Mouse (Mus musculus) midbrain, embryonic 16.5 days (tissue): ENCODE measurements around the gene Hist1h4i. TPM values are rescaled to one million over a fixed set of nuclear protein-coding genes. Genes with fewer than 3 reads are reported as not detected.

ENCODE experiments used
- ATAC-seq: fragments of 200-750 bp; cut with Nextera tagmentation; 2 replicates; pipeline ENCODE4 v1.8.0; 2017; ENCODE audit warnings: moderate TSS enrichment
- H3K27ac ChIP-seq: fragments of 300-500 bp; sonication (generic); 2 replicates; pipeline ENCODE4 v1.5.1; 2014; ENCODE audit warnings: mild to moderate bottlenecking, low read length, mixed read lengths
- H3K27me3 ChIP-seq: fragments of 300-500 bp; sonication (generic); 2 replicates; pipeline ENCODE4 v1.6.1; 2014; ENCODE audit warnings: low read depth, low read length, mixed read lengths; ENCODE audit not compliant: control insufficient read depth, insufficient read depth
- H3K36me3 ChIP-seq: fragments of 300-500 bp; sonication (generic); 2 replicates; pipeline ENCODE4 v1.6.1; 2014; ENCODE audit warnings: mild to moderate bottlenecking, low read length, moderate library complexity, mixed read lengths; ENCODE audit not compliant: control insufficient read depth, insufficient read depth
- H3K4me1 ChIP-seq: fragments of 300-500 bp; sonication (generic); 2 replicates; pipeline ENCODE4 v1.6.1; 2014; ENCODE audit warnings: mild to moderate bottlenecking, low read length, mixed read lengths; ENCODE audit not compliant: control insufficient read depth, insufficient read depth
- H3K4me2 ChIP-seq: fragments of 300-500 bp; sonication (generic); 2 replicates; pipeline ENCODE4 v1.6.1; 2014; ENCODE audit warnings: mild to moderate bottlenecking, low read length, mixed read lengths
- H3K4me3 ChIP-seq: fragments of 300-500 bp; sonication (generic); 2 replicates; pipeline ENCODE4 v1.5.1; 2014; ENCODE audit warnings: low read depth, mild to moderate bottlenecking, low read length, moderate library complexity, mixed read lengths
- H3K9ac ChIP-seq: fragments of 300-500 bp; sonication (generic); 2 replicates; pipeline ENCODE4 v1.6.1; 2014; ENCODE audit warnings: low read depth, low read length, mixed read lengths
- H3K9me3 ChIP-seq: fragments of 300-500 bp; sonication (generic); replicated peaks from 2 replicates; pipeline ENCODE4 v1.6.1; 2014; ENCODE audit warnings: mild to moderate bottlenecking, low read length, mixed read lengths; ENCODE audit not compliant: control insufficient read depth, poor library complexity, severe bottlenecking
- WGBS: fragments of 180-500 bp; shearing (Covaris S2); extraction: QIAGEN DNeasy Blood & Tissue Kit; methylation state at CpG from one replicate; pipeline ENCODE4 v1.1.7; 2014; 5-methylcytosine and 5-hydroxymethylcytosine counted together
- polyA plus RNA-seq: library from polyadenylated mRNA; unstranded; fragments of >200 nt; fragmentation: Nextera tagmentation; extraction: Ambion mirVana; gene quantifications from 2 replicates; pipeline ENCODE4 v1.2.1, GENCODE M21; 2015

Hist1h4i gene
- polyA plus RNA-seq, 1 experiment from 2014 or later: 4.0 TPM

- H3K36me3 ChIP-seq: no peaks in the 10 kb centered on the region
- H3K4me3 ChIP-seq: no peak overlapping the region
- H3K4me1 ChIP-seq: peaks cover 11% of the 10 kb centered on the region
- no peak overlapping the region for H3K4me2 ChIP-seq
- ATAC-seq: no peak
- H3K9me3 ChIP-seq: no peaks in the 10 kb centered on the region
- no peaks in the 10 kb centered on the region for H3K27me3 ChIP-seq
- H3K9ac ChIP-seq: no peak overlapping the region
- no peak overlapping the region for H3K27ac ChIP-seq
- 30% methylated on average over 8 of the region's 8 CpGs for WGBS
Observed at GRCm38 (mm10) chr13:22029928-22030327, 11.2 kb downstream of the Hist1h4i start.

GRCm38 (mm10) chr13:22028673-22029460 is 12.3 kb downstream of the Hist1h4i start:
- Histone ChIP-seq H3K27ac (peak overlapping the region; percentile 71), H3K4me2 (peak overlapping the region; percentile 78), H3K9ac (peak overlapping the region; percentile 72), H3K27me3 (no peaks in the 10 kb centered on the region; the same call in 1 of the 2 replicates), H3K9me3 (no peaks in the 10 kb centered on the region), H3K4me3 (peak overlapping the region; percentile 64), H3K4me1 (peaks cover 5% of the 10 kb centered on the region; the same call in 1 of the 2 replicates), H3K36me3 (no peaks in the 10 kb centered on the region)
- ATAC-seq: peak; percentile 81
- under 1% methylated on average over 40 of the region's 40 CpGs for WGBS

GRCm38 (mm10) chr13:22026058-22027031 is 14.8 kb downstream of the Hist1h4i start:
- Histone ChIP-seq H3K4me2 (peak overlapping the region; percentile 56), H3K4me3 (peak overlapping the region; percentile 47), H3K36me3 (no peaks in the 10 kb centered on the region), H3K27ac (peak overlapping the region; percentile 43), H3K27me3 (peaks cover 3% of the 10 kb centered on the region; the same call in 1 of the 2 replicates), H3K9ac (peak overlapping the region; percentile 56), H3K4me1 (peaks cover 5% of the 10 kb centered on the region; the same call in 1 of the 2 replicates), H3K9me3 (no peaks in the 10 kb centered on the region)
- WGBS: 1% methylated on average over 35 of the region's 35 CpGs
- peak; percentile 68; the same call in 1 of the 2 replicates for ATAC-seq

- Histone ChIP-seq H3K4me3 (peak overlapping the region; percentile 10), H3K27ac (no peak overlapping the region), H3K4me1 (peaks cover 11% of the 10 kb centered on the region), H3K4me2 (peak overlapping the region; percentile 55), H3K9me3 (no peaks in the 10 kb centered on the region), H3K27me3 (peaks cover 28% of the 10 kb centered on the region), H3K36me3 (no peaks in the 10 kb centered on the region), H3K9ac (no peak overlapping the region)
- WGBS: under 1% methylated on average over 9 of the region's 9 CpGs
- ATAC-seq: peak; percentile 63; the same call in 1 of the 2 replicates
Observed at GRCm38 (mm10) chr13:22022241-22022640, 18.9 kb downstream of the Hist1h4i start.

- Histone ChIP-seq H3K27ac (no peak overlapping the region), H3K4me3 (peak overlapping the region; percentile 10), H3K27me3 (peaks cover 29% of the 10 kb centered on the region), H3K4me2 (peak overlapping the region; percentile 55), H3K9ac (no peak overlapping the region), H3K4me1 (peaks cover 10% of the 10 kb centered on the region), H3K9me3 (no peaks in the 10 kb centered on the region), H3K36me3 (no peaks in the 10 kb centered on the region)
- no peak for ATAC-seq
- 1% methylated on average over 11 of the region's 11 CpGs for WGBS
Observed at GRCm38 (mm10) chr13:22021581-22021980, 19.6 kb downstream of the Hist1h4i start.

- H3K27me3 ChIP-seq: peaks cover 33% of the 10 kb centered on the region
- peaks cover 9% of the 10 kb centered on the region for H3K4me1 ChIP-seq
- no peak overlapping the region for H3K9ac ChIP-seq
- ATAC-seq: peak; percentile 41; the same call in 1 of the 2 replicates
- no peaks in the 10 kb centered on the region for H3K9me3 ChIP-seq
- H3K36me3 ChIP-seq: no peaks in the 10 kb centered on the region
- H3K4me3 ChIP-seq: peak overlapping the region; percentile 30
- no peak overlapping the region for H3K27ac ChIP-seq
- 0% methylated on average over 8 of the region's 8 CpGs for WGBS
- peak overlapping the region; percentile 55 for H3K4me2 ChIP-seq
Observed at GRCm38 (mm10) chr13:22020901-22021339, 20.2 kb downstream of the Hist1h4i start.

- no peaks in the 10 kb centered on the region; the same call in 1 of the 2 replicates for H3K9me3 ChIP-seq
- H3K36me3 ChIP-seq: no peaks in the 10 kb centered on the region
- peaks cover 39% of the 10 kb centered on the region for H3K27me3 ChIP-seq
- H3K4me1 ChIP-seq: peaks cover 6% of the 10 kb centered on the region
- ATAC-seq: no peak
- H3K4me2 ChIP-seq: peak overlapping the region; percentile 55
- no peak overlapping the region for H3K9ac ChIP-seq
- 1% methylated on average over 44 of the region's 44 CpGs for WGBS
- no peak overlapping the region for H3K27ac ChIP-seq
- peak overlapping the region; percentile 30 for H3K4me3 ChIP-seq
Observed at GRCm38 (mm10) chr13:22019934-22020835, 21.0 kb downstream of the Hist1h4i start.
